Mouse (Mus musculus) liver, embryonic 16.5 days (tissue): ENCODE data around the gene P3h4. TPM values are rescaled to one million over a fixed set of nuclear protein-coding genes. Genes with fewer than 3 reads are reported as not detected.

ENCODE experiments used
- ATAC-seq: fragments of 200-750 bp; cut with Nextera tagmentation; 2 replicates; pipeline ENCODE4 v1.8.0; 2017; ENCODE audit warnings: low read depth, mild to moderate bottlenecking, moderate number of reproducible peaks, moderate library complexity
- H3K27ac ChIP-seq: fragments of 300-500 bp; sonication (generic); 2 replicates; pipeline ENCODE4 v1.5.1; 2014; ENCODE audit warnings: mild to moderate bottlenecking, low read length
- H3K27me3 ChIP-seq: fragments of 300-500 bp; sonication (generic); 2 replicates; pipeline ENCODE4 v1.6.1; 2014; ENCODE audit warnings: low read depth, low read length, mixed read lengths; ENCODE audit not compliant: control insufficient read depth, insufficient read depth
- H3K36me3 ChIP-seq: fragments of 300-500 bp; sonication (generic); 2 replicates; pipeline ENCODE4 v1.6.1; 2014; ENCODE audit warnings: mild to moderate bottlenecking; ENCODE audit not compliant: control insufficient read depth, insufficient read depth
- H3K4me1 ChIP-seq: fragments of 300-500 bp; sonication (generic); 2 replicates; pipeline ENCODE4 v1.6.1; 2014; ENCODE audit warnings: low read depth, low read length, mixed read lengths; ENCODE audit not compliant: control insufficient read depth
- H3K4me2 ChIP-seq: fragments of 300-500 bp; sonication (generic); 2 replicates; pipeline ENCODE4 v1.6.1; 2014; ENCODE audit warnings: low read depth, low read length, mixed read lengths
- H3K4me3 ChIP-seq: fragments of 300-500 bp; sonication (generic); 2 replicates; pipeline ENCODE4 v1.5.1; 2014; ENCODE audit warnings: low read depth, mild to moderate bottlenecking, low read length
- H3K9ac ChIP-seq: fragments of 300-500 bp; sonication (generic); 2 replicates; pipeline ENCODE4 v1.6.1; 2014; ENCODE audit warnings: low read depth, low read length
- H3K9me3 ChIP-seq: fragments of 300-500 bp; sonication (generic); replicated peaks from 2 replicates; pipeline ENCODE4 v1.6.1; 2016; ENCODE audit warnings: low read length; ENCODE audit not compliant: control insufficient read depth
- WGBS: fragments of 180-500 bp; shearing (Covaris S2); extraction: QIAGEN DNeasy Blood & Tissue Kit; methylation state at CpG from one replicate; pipeline ENCODE4 v1.1.7; 2014; ENCODE audit not compliant: insufficient replicate concordance; 5-methylcytosine and 5-hydroxymethylcytosine counted together
- polyA plus RNA-seq: library from polyadenylated mRNA; unstranded; fragments of >200 nt; fragmentation: Nextera tagmentation; extraction: Ambion mirVana; gene quantifications from 2 replicates; pipeline ENCODE4 v1.2.1, GENCODE M21; 2015

Gene P3h4
- polyA plus RNA-seq, 1 experiment from 2014 or later, result 4.0 TPM

- 81% methylated on average over 9 of the region's 9 CpGs for WGBS
- Histone ChIP-seq H3K4me2 (no peak overlapping the region), H3K9me3 (no peaks in the 10 kb centered on the region), H3K4me3 (no peak overlapping the region), H3K27ac (no peak overlapping the region), H3K27me3 (no peaks in the 10 kb centered on the region), H3K4me1 (peaks cover 10% of the 10 kb centered on the region), H3K36me3 (no peaks in the 10 kb centered on the region), H3K9ac (no peak overlapping the region)
- no peak for ATAC-seq
These were observed 21.1 kb upstream of the P3h4 start for GRCm38 (mm10) chr11:100435678-100436246.

GRCm38 (mm10) chr11:100432002-100432401 lies 17.4 kb upstream of the P3h4 start:
- ATAC-seq, result no peak
- WGBS, result 66% methylated on average over 5 of the region's 5 CpGs
- Histone ChIP-seq H3K4me1 (no peaks in the 10 kb centered on the region), H3K4me2 (no peak overlapping the region), H3K27me3 (no peaks in the 10 kb centered on the region), H3K27ac (no peak overlapping the region), H3K9me3 (no peaks in the 10 kb centered on the region), H3K36me3 (no peaks in the 10 kb centered on the region), H3K9ac (no peak overlapping the region), H3K4me3 (no peak overlapping the region)

GRCm38 (mm10) chr11:100430052-100430451 lies 15.4 kb upstream of the P3h4 start:
- Histone ChIP-seq H3K4me2 (no peak overlapping the region), H3K9ac (no peak overlapping the region), H3K27ac (no peak overlapping the region), H3K9me3 (no peaks in the 10 kb centered on the region), H3K4me1 (no peaks in the 10 kb centered on the region; the same call in 1 of the 2 replicates), H3K27me3 (no peaks in the 10 kb centered on the region), H3K36me3 (no peaks in the 10 kb centered on the region), H3K4me3 (no peak overlapping the region)
- ATAC-seq, result no peak
- 78% methylated on average over 7 of the region's 7 CpGs for WGBS

- WGBS, result 63% methylated on average over 9 of the region's 9 CpGs
- Histone ChIP-seq H3K4me3 (no peak overlapping the region), H3K27ac (no peak overlapping the region), H3K27me3 (no peaks in the 10 kb centered on the region), H3K4me2 (no peak overlapping the region), H3K9me3 (no peaks in the 10 kb centered on the region), H3K4me1 (no peaks in the 10 kb centered on the region; the same call in 1 of the 2 replicates), H3K36me3 (no peaks in the 10 kb centered on the region), H3K9ac (no peak overlapping the region)
- ATAC-seq, result no peak
These were observed 14.1 kb upstream of the P3h4 start for GRCm38 (mm10) chr11:100428612-100429199.

DNA sequence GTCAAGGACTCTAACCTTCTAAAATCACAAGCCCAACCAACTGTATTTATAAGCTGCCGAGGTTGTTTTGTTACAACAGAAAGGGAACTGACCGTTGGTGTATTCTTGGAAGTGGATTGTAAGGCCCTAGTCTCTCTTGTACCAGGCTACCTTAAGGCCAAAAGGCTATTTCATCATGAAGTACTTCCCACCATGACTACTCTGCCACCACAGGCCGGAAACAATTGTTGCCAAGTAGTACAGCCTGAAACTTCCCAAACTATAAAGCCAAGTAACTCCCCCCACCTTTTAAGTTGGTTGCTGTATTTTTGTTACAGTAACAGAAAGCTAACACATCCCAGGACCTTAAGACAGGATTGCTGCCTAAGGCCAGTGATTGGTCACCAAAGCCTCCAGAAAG lies 12.2 kb upstream of the P3h4 start:
- Histone ChIP-seq H3K9ac (no peak overlapping the region), H3K27ac (no peak overlapping the region), H3K9me3 (no peaks in the 10 kb centered on the region), H3K4me2 (no peak overlapping the region), H3K4me3 (no peak overlapping the region), H3K4me1 (no peaks in the 10 kb centered on the region; the same call in 1 of the 2 replicates), H3K27me3 (no peaks in the 10 kb centered on the region), H3K36me3 (no peaks in the 10 kb centered on the region)
- 56% methylated on average over 3 of the region's 3 CpGs for WGBS
- ATAC-seq, result no peak

DNA sequence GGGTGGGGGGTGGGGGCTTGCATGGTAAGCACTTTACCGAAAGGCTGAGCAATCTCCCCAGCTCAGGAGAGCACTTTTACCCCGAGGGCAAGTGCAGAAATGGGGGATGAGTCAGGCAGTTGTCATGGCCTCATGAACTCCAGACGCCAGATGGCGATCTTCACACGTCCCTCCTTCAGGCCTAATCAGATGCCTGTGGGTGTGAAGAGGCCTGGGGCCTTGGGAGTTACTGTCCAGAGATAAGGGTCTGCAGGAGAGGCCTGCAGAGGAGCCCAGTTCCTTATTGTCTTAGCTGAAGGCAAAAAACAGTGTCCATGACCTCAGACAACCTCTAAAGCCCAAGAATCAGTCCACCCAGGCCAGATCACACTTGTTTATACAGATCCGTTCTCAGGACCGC lies 11.2 kb upstream of the P3h4 start:
- Histone ChIP-seq H3K9me3 (no peaks in the 10 kb centered on the region), H3K4me2 (no peak overlapping the region), H3K36me3 (no peaks in the 10 kb centered on the region), H3K27me3 (no peaks in the 10 kb centered on the region), H3K4me1 (no peaks in the 10 kb centered on the region; the same call in 1 of the 2 replicates), H3K4me3 (no peak overlapping the region), H3K27ac (no peak overlapping the region), H3K9ac (no peak overlapping the region)
- ATAC-seq, result peak; percentile 41
- WGBS, result 29% methylated on average over 7 of the region's 7 CpGs

- H3K36me3 ChIP-seq, result no peaks in the 10 kb centered on the region
- no peak overlapping the region for H3K27ac ChIP-seq
- 75% methylated on average over 7 of the region's 7 CpGs for WGBS
These were observed 9.2 kb upstream of the P3h4 start for GRCm38 (mm10) chr11:100423836-100424235.

DNA sequence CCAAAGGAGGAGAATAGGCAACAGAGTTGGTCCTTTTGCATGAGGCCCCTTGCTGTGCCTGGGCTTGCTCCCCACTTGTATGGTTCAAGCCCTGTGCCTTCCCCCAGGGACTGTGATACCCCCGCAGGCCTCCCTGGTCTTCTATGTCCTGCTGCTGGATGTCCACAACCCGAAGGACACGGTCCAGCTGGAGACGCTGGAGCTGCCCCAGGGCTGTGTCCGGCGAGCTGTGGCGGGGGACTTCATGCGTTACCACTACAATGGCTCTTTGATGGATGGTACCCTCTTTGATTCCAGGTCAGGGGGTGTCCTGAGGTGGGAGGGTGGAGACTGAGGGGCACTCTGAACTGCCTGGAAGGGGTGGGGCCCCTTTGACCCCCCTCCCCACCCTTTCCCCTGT lies 6.9 kb upstream of the P3h4 start:
- WGBS, result 85% methylated on average over 8 of the region's 8 CpGs
- Histone ChIP-seq H3K36me3 (no peaks in the 10 kb centered on the region), H3K9me3 (no peaks in the 10 kb centered on the region), H3K9ac (no peak overlapping the region), H3K4me3 (no peak overlapping the region), H3K27me3 (peaks cover 6% of the 10 kb centered on the region), H3K4me1 (no peaks in the 10 kb centered on the region; the same call in 1 of the 2 replicates), H3K4me2 (no peak overlapping the region), H3K27ac (no peak overlapping the region)
- no peak for ATAC-seq

More at GRCm38 (mm10) chr11:100423836-100424235, 9.2 kb upstream of the P3h4 start:
- Histone ChIP-seq H3K9ac (no peak overlapping the region), H3K27me3 (no peaks in the 10 kb centered on the region), H3K9me3 (no peaks in the 10 kb centered on the region), H3K4me3 (no peak overlapping the region), H3K4me1 (no peaks in the 10 kb centered on the region; the same call in 1 of the 2 replicates), H3K4me2 (no peak overlapping the region)
- no peak for ATAC-seq
